Mouse (Mus musculus) embryonic facial prominence, embryonic 13.5 days (tissue): ENCODE data around the gene Fpgs. TPM values are rescaled to one million over a fixed set of nuclear protein-coding genes. Genes with fewer than 3 reads are reported as not detected.

Experiments
- microRNA counts: library from miRNA; unstranded; fragments of <30 nt; microRNA quantifications from one replicate; lab custom pipeline; 2016
- microRNA-seq: library from miRNA; unstranded; fragments of <30 nt; microRNA quantifications from one replicate; pipeline ENCODE4, GENCODE M21; 2016
- polyA plus RNA-seq: library from polyadenylated mRNA; unstranded; fragments of >200 nt; fragmentation: Nextera tagmentation; extraction: Ambion mirVana; gene quantifications from 2 replicates; pipeline ENCODE4 v1.2.1, GENCODE M21; 2015

Fpgs gene
- polyA plus RNA-seq, 1 experiment from 2014 or later = 34.1 TPM

MicroRNAs encoded within 50 kb of the gene (microRNA counts, 519-probe panel; counts per million panel counts)
- microRNA mmu-miR-1954 (lab: Ali Mortazavi, UCI) = 236 counts per million, percentile 44 among the panel's probes with 10 or more counts
- microRNA mmu-miR-2861 (lab: Ali Mortazavi, UCI) = 236 counts per million, percentile 44 among the panel's probes with 10 or more counts

Small RNA genes lying within 50 kb of the gene (microRNA-seq; reads per million reads assigned to microRNA genes)
- gene Gm47291 = not detected
- not detected for gene Mir1954
- gene Mir2861 = not detected
- gene Mir3960 = not detected
- not detected for gene Mir8093

Other genes starting within 250 kb of the Fpgs start
- gene Fam102a, start 168.8 kb downstream of the Fpgs start, polyA plus RNA-seq = 12.3 and 15.5 TPM in 2 replicates
- 112 and 116 TPM in 2 replicates for gene Dpm2, start 133.3 kb downstream of the Fpgs start, polyA plus RNA-seq
- gene Pip5kl1, start 129.3 kb downstream of the Fpgs start, polyA plus RNA-seq = 0.92 and 1.1 TPM in 2 replicates
- 0.18 TPM in 1 of 2 replicates, not detected in the other for gene 9430097D07Rik, start 128.5 kb downstream of the Fpgs start, polyA plus RNA-seq
- gene St6galnac4, start 117.0 kb downstream of the Fpgs start, polyA plus RNA-seq = 33.1 and 34.7 TPM in 2 replicates
- gene St6galnac6, start 104.4 kb downstream of the Fpgs start, polyA plus RNA-seq = 29.9 and 35.1 TPM in 2 replicates
- 20.7 and 27.3 TPM in 2 replicates for gene Ak1, start 82.4 kb downstream of the Fpgs start, polyA plus RNA-seq
- gene Eng, start 57.5 kb downstream of the Fpgs start, polyA plus RNA-seq = 49.1 and 50.2 TPM in 2 replicates
- gene Cdk9, start 8.9 kb upstream of the Fpgs start, polyA plus RNA-seq = 102 and 114 TPM in 2 replicates
- gene Sh2d3c, start 16.9 kb upstream of the Fpgs start, polyA plus RNA-seq = 19.4 and 21.8 TPM in 2 replicates
- 0.34 and 0.58 TPM in 2 replicates for gene 6330409D20Rik, start 36.9 kb upstream of the Fpgs start, polyA plus RNA-seq
- 65.1 and 72.3 TPM in 2 replicates for gene Tor2a, start 53.1 kb upstream of the Fpgs start, polyA plus RNA-seq
- gene Ttc16, start 71.5 kb upstream of the Fpgs start, polyA plus RNA-seq = 0.21 and 0.29 TPM in 2 replicates
- gene Ptrh1, start 71.6 kb upstream of the Fpgs start, polyA plus RNA-seq = 4.6 and 5.8 TPM in 2 replicates
- gene Cfap157, start 80.3 kb upstream of the Fpgs start, polyA plus RNA-seq = 0.87 and 1.5 TPM in 2 replicates
- 18.1 and 22.8 TPM in 2 replicates for gene Stxbp1, start 143.1 kb upstream of the Fpgs start, polyA plus RNA-seq
- gene Fam129b, start 172.0 kb upstream of the Fpgs start, polyA plus RNA-seq = 57.2 and 59.2 TPM in 2 replicates